Mouse (Mus musculus) left cerebral cortex, postnatal 25 days (tissue): ENCODE measurements around the gene Adat1. TPM values are rescaled to one million over a fixed set of nuclear protein-coding genes. Genes with fewer than 3 reads are reported as not detected.

Experiments used
- total RNA-seq, 2 experiments: library from RNA; stranded (reverse); gene quantifications; 2 replicates each; pipeline ENCODE4 v1.2.3; 2021

The Adat1 gene
- total RNA-seq, 2 experiments from 2014 or later, result 5.4 to 6.6 TPM

Other genes starting within 250 kb of the Adat1 start
- 10 to 100 TPM; 50.6 to 51.7 TPM for gene Bcar1, start 248.5 kb downstream of the Adat1 start, total RNA-seq
- gene Cfdp1, start 138.0 kb downstream of the Adat1 start, total RNA-seq, result 10 to 100 TPM; 78.0 to 81.5 TPM
- gene Tmem170, start 115.6 kb downstream of the Adat1 start, total RNA-seq, result 1 to 10 TPM; 3.6 to 4.3 TPM
- gene Chst5, start 81.9 kb downstream of the Adat1 start, total RNA-seq, result under 1 TPM; 0.28 to 0.30 TPM
- 10 to 100 TPM; 12.0 to 13.0 TPM for gene Tmem231, start 58.4 kb downstream of the Adat1 start, total RNA-seq
- gene Gabarapl2, start 51.6 kb downstream of the Adat1 start, total RNA-seq, result 100 to 1,000 TPM; 219 to 220 TPM
- 10 to 100 TPM; 67.3 to 71.2 TPM for gene Kars, start 19.0 kb upstream of the Adat1 start, total RNA-seq
- 10 to 100 TPM; 35.4 to 36.3 TPM for gene Terf2ip, start 19.1 kb upstream of the Adat1 start, total RNA-seq
- under 1 TPM in 1 of 2 experiments, not detected in 1; 0.23 TPM for gene Gm6793, start 22.7 kb upstream of the Adat1 start, total RNA-seq